Mouse (Mus musculus) kidney, adult 2 months (tissue): Measurements from ENCODE around the gene Aoah. TPM values are rescaled to one million over a fixed set of nuclear protein-coding genes. Genes with fewer than 3 reads are reported as not detected.
A peak's percentile ranks its signal among the peaks of the same experiment; 100 is the strongest.

ENCODE experiments used
- DNase-seq: peaks from one replicate; pipeline ENCODE4 v3.0.0; 2021
- H3K27ac ChIP-seq: fragments of 200-500 bp; 2 replicates; pipeline ENCODE4 v1.5.1; 2012; ENCODE audit warnings: low read depth, low read length, control low read depth, inconsistent platforms; ENCODE audit not compliant: insufficient read depth
- H3K27me3 ChIP-seq: fragments of 200-500 bp; replicated peaks from 2 replicates; pipeline ENCODE4 v1.6.1; 2012; ENCODE audit warnings: mild to moderate bottlenecking, moderate library complexity, low read length, inconsistent platforms; ENCODE audit not compliant: control insufficient read depth, insufficient read depth
- H3K36me3 ChIP-seq: fragments of 200-500 bp; 2 replicates; pipeline ENCODE4 v1.6.1; 2012; ENCODE audit warnings: mild to moderate bottlenecking, moderate library complexity, low read length, inconsistent platforms; ENCODE audit not compliant: control insufficient read depth, insufficient read depth
- H3K4me1 ChIP-seq: fragments of 200-500 bp; 2 replicates; pipeline ENCODE4 v1.6.1; 2011; ENCODE audit warnings: low read length; ENCODE audit not compliant: control insufficient read depth, insufficient read depth
- H3K4me3 ChIP-seq: fragments of 200-500 bp; 2 replicates; pipeline ENCODE4 v1.5.1; 2011; ENCODE audit warnings: mild to moderate bottlenecking, low read depth, low read length, control low read depth; ENCODE audit not compliant: insufficient read depth
- CTCF ChIP-seq: fragments of 200-500 bp; conservative IDR thresholded peaks from 2 replicates; pipeline ENCODE4 v1.5.1; 2011; ENCODE audit warnings: low read depth, mild to moderate bottlenecking, control low read depth, low read length, moderate library complexity, mixed read lengths; ENCODE audit not compliant: insufficient read depth, insufficient read length
- POLR2A ChIP-seq: fragments of 200-500 bp; IDR thresholded peaks from one replicate; pipeline ENCODE4 v1.6.1; 2011; ENCODE audit warnings: low read depth, low read length, control low read depth
- WGBS: fragments of 180-500 bp; shearing (Covaris S2); methylation state at CpG from one replicate; pipeline ENCODE4 v1.1.7; 2018; 5-methylcytosine and 5-hydroxymethylcytosine counted together
- polyA plus RNA-seq: library from polyadenylated mRNA; depleted of rRNA; stranded (reverse); fragments of >200 nt; gene quantifications from 2 replicates; pipeline ENCODE4 v1.2.3, GENCODE M21; 2012

Aoah gene
- polyA plus RNA-seq, 1 experiment: 40.5 TPM

GRCm38 (mm10) chr13:20796651-20797050 is 2.7 kb downstream of the Aoah start:
- Histone ChIP-seq H3K27ac (peak overlapping the region; percentile 87), H3K36me3 (no peaks in the 10 kb centered on the region), H3K4me1 (peaks cover 25% of the 10 kb centered on the region; the same call in 1 of the 2 replicates), H3K4me3 (no peak overlapping the region), H3K27me3 (no peaks in the 10 kb centered on the region)
- DNase-seq: peak; percentile 83
- TF ChIP-seq CTCF (no peak), POLR2A (no peak)
- 63% methylated on average over 3 of the region's 3 CpGs for WGBS

- Histone ChIP-seq H3K4me3 (no peak overlapping the region), H3K36me3 (no peaks in the 10 kb centered on the region), H3K27ac (no peak overlapping the region), H3K4me1 (peaks cover 22% of the 10 kb centered on the region; the same call in 1 of the 2 replicates), H3K27me3 (no peaks in the 10 kb centered on the region)
- WGBS: 16% methylated on average over 2 of the region's 2 CpGs
- TF ChIP-seq POLR2A (no peak), CTCF (no peak)
- peak; percentile 56 for DNase-seq
Measured at GRCm38 (mm10) chr13:20798536-20798935, 4.6 kb downstream of the Aoah start.

GRCm38 (mm10) chr13:20799772-20800171 is 5.9 kb downstream of the Aoah start:
- H3K27ac ChIP-seq: no peak overlapping the region
- no peaks in the 10 kb centered on the region for H3K27me3 ChIP-seq
- no peak for DNase-seq
- WGBS: 58% methylated on average over 3 of the region's 3 CpGs
- H3K4me1 ChIP-seq: peaks cover 19% of the 10 kb centered on the region; the same call in 1 of the 2 replicates
- no peak overlapping the region for H3K4me3 ChIP-seq
- TF ChIP-seq POLR2A (no peak), CTCF (no peak)
- no peaks in the 10 kb centered on the region for H3K36me3 ChIP-seq

- no peak overlapping the region for H3K27ac ChIP-seq
- no peaks in the 10 kb centered on the region for H3K36me3 ChIP-seq
- no peak for DNase-seq
- H3K27me3 ChIP-seq: no peaks in the 10 kb centered on the region
- no peak for TF ChIP-seq POLR2A
- TF ChIP-seq CTCF: no peak
- H3K4me1 ChIP-seq: peaks cover 15% of the 10 kb centered on the region; the same call in 1 of the 2 replicates
- no peak overlapping the region for H3K4me3 ChIP-seq
- WGBS: 42% methylated on average over 3 of the region's 3 CpGs
Measured at GRCm38 (mm10) chr13:20800569-20800968, 6.7 kb downstream of the Aoah start.

GRCm38 (mm10) chr13:20811782-20812406 is 18.0 kb downstream of the Aoah start:
- no peaks in the 10 kb centered on the region for H3K36me3 ChIP-seq
- no peak overlapping the region for H3K4me3 ChIP-seq
- 52% methylated on average over 3 of the region's 3 CpGs for WGBS
- no peak for DNase-seq
- H3K27me3 ChIP-seq: no peaks in the 10 kb centered on the region
- H3K4me1 ChIP-seq: no peaks in the 10 kb centered on the region
- no peak for TF ChIP-seq POLR2A
- TF ChIP-seq CTCF: no peak
- H3K27ac ChIP-seq: no peak overlapping the region

GRCm38 (mm10) chr13:20816385-20816784 is 22.5 kb downstream of the Aoah start:
- H3K27me3 ChIP-seq: no peaks in the 10 kb centered on the region
- WGBS: 82% methylated on average over 1 of the region's 1 CpGs

GRCm38 (mm10) chr13:20820712-20821328 is 26.9 kb downstream of the Aoah start:
- H3K27ac ChIP-seq: no peak overlapping the region
- TF ChIP-seq CTCF (no peak), POLR2A (no peak)
- WGBS: 42% methylated on average over 2 of the region's 2 CpGs
- H3K4me1 ChIP-seq: no peaks in the 10 kb centered on the region; the same call in 1 of the 2 replicates
- H3K27me3 ChIP-seq: no peaks in the 10 kb centered on the region
- peak; percentile 63 for DNase-seq
- H3K4me3 ChIP-seq: no peak overlapping the region
- no peaks in the 10 kb centered on the region for H3K36me3 ChIP-seq

More at GRCm38 (mm10) chr13:20816385-20816784, 22.5 kb downstream of the Aoah start:
- Histone ChIP-seq H3K4me1 (no peaks in the 10 kb centered on the region; the same call in 1 of the 2 replicates), H3K36me3 (no peaks in the 10 kb centered on the region), H3K27ac (no peak overlapping the region), H3K4me3 (no peak overlapping the region)
- TF ChIP-seq POLR2A (no peak), CTCF (no peak; the same call in 1 of the 2 replicates)
- no peak for DNase-seq
